Mouse (Mus musculus): Measurements from ENCODE around the gene Mga. TPM values are rescaled to one million over a fixed set of nuclear protein-coding genes. Genes with fewer than 3 reads are reported as not detected.

Mga gene
- 14.7 and 14.9 TPM in 2 replicates for polyA plus RNA-seq (2015; fragmentation: Nextera tagmentation; extraction: Ambion mirVana)

DNA sequence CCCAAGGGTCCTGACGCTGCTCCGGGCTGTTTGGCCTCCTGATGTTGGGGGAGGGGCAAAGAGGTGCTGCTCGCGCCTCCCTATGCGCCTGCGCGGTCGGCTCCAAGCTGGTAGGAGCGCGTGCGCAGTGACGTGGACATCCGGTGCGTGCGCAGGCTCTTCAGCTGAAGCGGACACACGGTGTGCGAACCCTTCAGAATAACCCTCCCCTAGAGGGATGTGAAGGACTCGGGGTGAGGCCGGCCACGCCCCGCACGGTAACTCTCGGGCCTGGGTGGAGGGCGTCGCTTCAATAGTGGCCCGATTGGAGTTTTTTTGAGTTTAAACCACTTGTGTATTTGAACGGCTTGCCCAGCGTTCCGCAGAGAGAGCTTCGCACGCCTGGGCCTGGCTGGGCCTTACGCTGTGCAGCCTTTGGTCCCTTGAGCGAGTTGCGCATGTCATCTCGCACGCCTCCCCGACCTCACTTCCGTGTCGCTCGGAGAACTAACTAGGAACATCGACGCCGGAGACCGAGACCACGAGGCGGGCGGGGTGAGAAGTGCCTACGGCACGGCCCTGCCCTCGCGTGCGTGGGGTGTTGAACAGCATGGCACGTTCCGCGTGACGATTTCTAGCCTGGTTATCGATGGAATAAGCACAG is at the start of gene Mga:
TSS of gene Mga (plus strand) at position 139 of the 643 bp plus-strand sequence.
- Histone ChIP-seq H3K4me2 (ENCODE audit: low read depth, low read length) (peak within 1 kb of the TSS; percentile 72), H3K27me3 (replicated peaks; ENCODE audit: control insufficient read depth, insufficient read depth, low read length) (no peaks in the 10 kb centered on the region), H3K9ac (ENCODE audit: low read depth, low read length) (peak within 1 kb of the TSS; percentile 71), H3K36me3 (ENCODE audit: control insufficient read depth, insufficient read depth, low read length) (no peaks in the 10 kb centered on the region), H3K9me3 (ENCODE audit: control insufficient read depth, low read length) (no peaks in the 10 kb centered on the region), H3K27ac (ENCODE audit: low read length) (peak within 1 kb of the TSS; percentile 95), H3K4me1 (ENCODE audit: control insufficient read depth, insufficient read depth, low read length) (peaks cover 2% of the 10 kb centered on the region; the same call in 1 of the 2 replicates), H3K4me3 (ENCODE audit: low read length) (peak within 1 kb of the TSS; percentile 61)
- ATAC-seq, result peak; percentile 98
- WGBS, result under 1% methylated on average over 58 of the region's 58 CpGs

DNA sequence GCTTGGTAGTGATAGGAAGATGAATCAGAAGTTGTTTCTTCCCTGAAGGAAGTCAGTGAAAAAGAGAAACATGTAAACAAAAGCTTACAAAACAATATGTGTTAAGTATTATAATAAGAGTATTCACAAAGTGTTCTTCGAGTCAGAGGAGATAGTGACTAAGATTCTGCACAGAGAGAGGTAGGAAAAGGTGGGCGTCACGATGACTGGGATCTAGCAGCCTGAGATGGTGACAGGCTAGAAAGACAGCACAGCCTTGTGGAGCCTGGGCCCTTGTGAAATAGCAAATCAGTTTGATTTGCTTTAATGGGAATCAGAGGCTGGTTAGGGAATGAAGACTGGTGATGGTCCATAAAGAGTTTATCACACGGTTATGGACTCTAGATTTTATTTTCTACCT is 43.2 kb upstream of the Mga start:
- Histone ChIP-seq H3K4me2 (ENCODE audit: low read depth, low read length) (no peak overlapping the region), H3K4me1 (ENCODE audit: control insufficient read depth, insufficient read depth, low read length) (no peaks in the 10 kb centered on the region), H3K27ac (ENCODE audit: low read length) (no peak overlapping the region), H3K9ac (ENCODE audit: low read depth, low read length) (no peak overlapping the region), H3K9me3 (ENCODE audit: control insufficient read depth, low read length) (no peaks in the 10 kb centered on the region), H3K36me3 (ENCODE audit: control insufficient read depth, insufficient read depth, low read length) (no peaks in the 10 kb centered on the region), H3K27me3 (replicated peaks; ENCODE audit: control insufficient read depth, insufficient read depth, low read length) (no peaks in the 10 kb centered on the region), H3K4me3 (ENCODE audit: low read length) (no peak overlapping the region)
- 88% methylated on average over 4 of the region's 4 CpGs for WGBS
- no peak for ATAC-seq

DNA sequence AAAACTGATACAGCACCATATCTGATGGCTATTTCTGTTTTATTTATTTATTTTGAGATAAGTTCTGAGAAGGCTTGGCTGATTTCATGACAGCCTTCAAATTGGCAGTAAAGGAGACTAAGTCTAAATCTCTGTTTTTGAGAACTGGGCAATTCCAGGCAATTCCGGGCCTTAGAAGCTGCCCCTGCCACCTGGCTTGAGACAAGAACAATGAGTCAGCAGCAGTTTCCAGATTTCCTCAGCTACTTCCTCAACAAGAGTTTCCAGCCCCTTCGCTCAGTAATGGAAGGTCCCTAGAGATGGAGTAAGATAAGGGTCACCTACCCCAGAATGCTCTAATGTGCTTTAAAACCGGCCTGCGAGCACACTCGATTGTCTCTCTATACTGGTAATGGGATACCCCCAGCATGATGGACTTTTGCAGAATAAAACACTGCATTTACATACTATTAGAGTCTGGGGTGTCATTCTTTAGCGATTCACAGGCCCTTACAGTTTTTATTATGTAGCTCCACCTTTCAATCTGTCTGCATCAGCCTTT is 41.6 kb upstream of the Mga start:
- no peak for ATAC-seq
- Histone ChIP-seq H3K27me3 (replicated peaks; ENCODE audit: control insufficient read depth, insufficient read depth, low read length) (no peaks in the 10 kb centered on the region), H3K36me3 (ENCODE audit: control insufficient read depth, insufficient read depth, low read length) (no peaks in the 10 kb centered on the region), H3K4me2 (ENCODE audit: low read depth, low read length) (no peak overlapping the region), H3K27ac (ENCODE audit: low read length) (no peak overlapping the region), H3K9me3 (ENCODE audit: control insufficient read depth, low read length) (no peaks in the 10 kb centered on the region), H3K4me3 (ENCODE audit: low read length) (no peak overlapping the region), H3K4me1 (ENCODE audit: control insufficient read depth, insufficient read depth, low read length) (no peaks in the 10 kb centered on the region), H3K9ac (ENCODE audit: low read depth, low read length) (no peak overlapping the region)
- 62% methylated on average over 6 of the region's 6 CpGs for WGBS

DNA sequence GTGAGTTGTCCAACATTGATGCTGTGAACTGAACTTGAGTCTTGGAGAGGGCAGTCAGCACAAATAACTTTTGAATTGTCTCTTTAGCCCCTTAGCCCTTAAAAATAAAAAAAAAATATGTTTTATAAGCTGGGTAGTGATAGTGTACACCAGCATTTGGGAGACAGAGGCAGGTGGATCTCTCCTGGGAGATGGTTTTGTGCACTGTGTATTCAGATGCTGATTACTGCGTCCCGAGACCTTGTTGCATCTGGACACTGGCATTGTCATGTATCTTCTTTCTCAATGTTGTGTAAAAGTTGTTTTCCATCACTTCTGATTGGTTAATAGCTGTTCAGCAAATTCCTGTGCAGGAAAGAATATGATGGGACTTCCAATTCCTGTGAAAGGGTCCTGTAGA is 39.7 kb upstream of the Mga start:
- Histone ChIP-seq H3K9ac (ENCODE audit: low read depth, low read length) (no peak overlapping the region), H3K9me3 (ENCODE audit: control insufficient read depth, low read length) (no peaks in the 10 kb centered on the region), H3K27ac (ENCODE audit: low read length) (no peak overlapping the region), H3K4me3 (ENCODE audit: low read length) (no peak overlapping the region), H3K4me1 (ENCODE audit: control insufficient read depth, insufficient read depth, low read length) (no peaks in the 10 kb centered on the region), H3K4me2 (ENCODE audit: low read depth, low read length) (no peak overlapping the region), H3K36me3 (ENCODE audit: control insufficient read depth, insufficient read depth, low read length) (no peaks in the 10 kb centered on the region), H3K27me3 (replicated peaks; ENCODE audit: control insufficient read depth, insufficient read depth, low read length) (no peaks in the 10 kb centered on the region)
- 97% methylated on average over 2 of the region's 2 CpGs for WGBS
- ATAC-seq, result no peak

DNA sequence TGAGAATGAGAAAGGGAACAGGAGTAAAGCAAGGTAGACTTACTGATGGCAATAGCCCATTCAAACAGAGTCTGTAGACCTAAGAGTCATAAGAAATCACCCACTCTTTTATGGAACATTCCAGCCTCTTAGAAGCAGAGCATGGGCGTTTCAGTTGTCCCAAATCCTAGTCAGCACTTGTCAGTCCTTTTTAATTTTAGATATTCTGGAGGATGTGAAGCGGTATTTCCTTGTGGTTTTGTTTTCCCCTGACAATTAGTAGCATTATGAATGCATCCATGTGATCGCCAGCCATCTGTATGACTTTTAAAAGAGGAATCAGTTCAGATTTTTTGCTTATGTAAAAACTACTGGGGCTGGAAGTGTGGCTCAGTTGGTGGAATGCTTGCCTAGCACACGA is 32.5 kb upstream of the Mga start:
- Histone ChIP-seq H3K36me3 (ENCODE audit: control insufficient read depth, insufficient read depth, low read length) (no peaks in the 10 kb centered on the region), H3K9me3 (ENCODE audit: control insufficient read depth, low read length) (no peaks in the 10 kb centered on the region), H3K4me3 (ENCODE audit: low read length) (no peak overlapping the region), H3K27me3 (replicated peaks; ENCODE audit: control insufficient read depth, insufficient read depth, low read length) (no peaks in the 10 kb centered on the region), H3K9ac (ENCODE audit: low read depth, low read length) (no peak overlapping the region), H3K4me1 (ENCODE audit: control insufficient read depth, insufficient read depth, low read length) (no peaks in the 10 kb centered on the region), H3K4me2 (ENCODE audit: low read depth, low read length) (no peak overlapping the region), H3K27ac (ENCODE audit: low read length) (no peak overlapping the region)
- ATAC-seq, result no peak
- 69% methylated on average over 4 of the region's 4 CpGs for WGBS

DNA sequence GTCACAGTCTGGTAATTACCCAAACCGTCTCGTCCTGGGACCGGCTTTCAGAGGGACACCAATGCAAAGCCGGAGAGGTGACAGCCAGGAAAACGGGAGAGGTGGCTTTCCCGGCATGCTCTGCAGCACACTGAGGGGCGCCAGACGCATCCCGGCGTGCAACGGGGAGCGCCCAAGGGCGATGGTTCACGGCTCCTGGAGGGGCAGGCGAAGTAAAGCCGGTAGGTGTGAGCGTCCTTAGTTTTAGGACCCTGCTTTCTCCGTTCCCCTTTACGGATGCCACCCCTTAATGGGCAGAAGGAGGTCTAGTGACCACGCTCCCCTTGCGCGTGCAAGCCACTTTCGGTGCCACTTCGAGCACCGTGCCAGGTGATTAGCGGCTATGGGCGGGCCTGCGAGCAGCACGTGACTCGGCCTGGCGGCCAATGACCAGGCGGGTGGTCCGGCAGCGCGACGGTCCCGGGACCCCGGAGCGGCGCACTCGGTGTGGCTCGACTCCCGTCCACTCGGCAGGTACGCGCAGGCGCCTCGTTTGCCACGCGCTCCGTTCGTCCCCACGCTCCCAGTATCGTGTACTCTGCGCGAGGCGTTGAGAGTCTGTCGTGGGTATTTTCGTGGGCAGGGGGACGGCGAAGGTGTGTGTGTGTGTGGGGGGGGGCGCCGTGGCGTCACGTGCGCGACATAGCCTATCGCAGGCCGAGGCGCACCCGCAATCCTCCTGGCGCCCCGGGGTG is 24.5 kb upstream of the Mga start:
- peaks cover 9% of the 10 kb centered on the region; the same call in 1 of the 2 replicates for H3K4me1 ChIP-seq (ENCODE audit: control insufficient read depth, insufficient read depth, low read length)
- peak overlapping the region; percentile 98 for H3K4me2 ChIP-seq (ENCODE audit: low read depth, low read length)
- H3K9ac ChIP-seq (ENCODE audit: low read depth, low read length), result peak overlapping the region; percentile 73
- H3K27ac ChIP-seq (ENCODE audit: low read length), result peak overlapping the region; percentile 41; the same call in 1 of the 2 replicates
- H3K4me3 ChIP-seq (ENCODE audit: low read length), result peak overlapping the region; percentile 62
- peak; percentile 86 for ATAC-seq
- no peaks in the 10 kb centered on the region for H3K27me3 ChIP-seq (replicated peaks; ENCODE audit: control insufficient read depth, insufficient read depth, low read length)
- no peaks in the 10 kb centered on the region for H3K9me3 ChIP-seq (ENCODE audit: control insufficient read depth, low read length)
- 1% methylated on average over 73 of the region's 73 CpGs for WGBS
- H3K36me3 ChIP-seq (ENCODE audit: control insufficient read depth, insufficient read depth, low read length), result no peaks in the 10 kb centered on the region

DNA sequence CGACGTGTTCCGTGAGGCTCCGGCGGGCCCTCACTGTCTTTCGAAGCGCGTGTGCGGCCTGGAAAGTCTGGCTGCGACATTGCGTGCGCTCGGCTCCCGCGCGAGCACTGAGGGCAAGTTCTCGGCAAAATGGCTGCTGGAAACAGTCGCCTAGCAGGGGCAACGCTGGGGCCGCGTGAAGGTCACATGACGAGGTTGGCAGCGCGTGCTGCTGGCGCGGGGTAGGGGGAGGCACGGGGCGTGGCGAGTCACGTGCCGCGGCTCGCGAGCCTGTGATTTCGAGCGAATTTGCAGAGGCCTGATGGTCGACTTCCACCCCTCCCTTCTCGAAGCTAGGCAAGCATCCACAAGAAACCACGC is 23.9 kb upstream of the Mga start:
- Histone ChIP-seq H3K4me1 (ENCODE audit: control insufficient read depth, insufficient read depth, low read length) (peaks cover 9% of the 10 kb centered on the region; the same call in 1 of the 2 replicates), H3K9ac (ENCODE audit: low read depth, low read length) (peak overlapping the region; percentile 73), H3K27ac (ENCODE audit: low read length) (peak overlapping the region; percentile 41; the same call in 1 of the 2 replicates), H3K4me2 (ENCODE audit: low read depth, low read length) (peak overlapping the region; percentile 98), H3K9me3 (ENCODE audit: control insufficient read depth, low read length) (no peaks in the 10 kb centered on the region), H3K36me3 (ENCODE audit: control insufficient read depth, insufficient read depth, low read length) (no peaks in the 10 kb centered on the region), H3K27me3 (replicated peaks; ENCODE audit: control insufficient read depth, insufficient read depth, low read length) (no peaks in the 10 kb centered on the region), H3K4me3 (ENCODE audit: low read length) (peak overlapping the region; percentile 62)
- WGBS, result under 1% methylated on average over 39 of the region's 39 CpGs
- ATAC-seq, result peak; percentile 85

DNA sequence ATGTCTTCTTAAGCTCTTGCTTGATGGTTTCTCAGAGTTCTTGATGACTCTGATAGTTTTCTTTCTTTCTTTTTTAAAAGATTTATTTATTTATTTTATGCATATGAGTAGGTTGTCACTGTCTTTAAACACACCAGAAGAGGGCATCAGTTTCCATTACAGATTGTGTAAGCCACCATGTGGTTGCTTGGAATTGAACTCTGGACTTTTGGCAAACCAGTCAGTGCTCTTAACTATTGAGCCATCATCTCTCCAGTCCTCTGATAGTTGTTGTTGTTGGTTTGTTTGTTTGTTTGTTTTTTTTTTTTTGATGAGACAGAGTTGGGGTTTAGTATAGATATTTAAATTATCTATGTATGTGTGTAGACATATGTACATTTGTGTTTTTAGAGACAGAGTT is 21.0 kb upstream of the Mga start:
- no peak overlapping the region for H3K4me2 ChIP-seq (ENCODE audit: low read depth, low read length)
- ATAC-seq, result no peak
- H3K36me3 ChIP-seq (ENCODE audit: control insufficient read depth, insufficient read depth, low read length), result no peaks in the 10 kb centered on the region
- no peak overlapping the region for H3K4me3 ChIP-seq (ENCODE audit: low read length)
- H3K27ac ChIP-seq (ENCODE audit: low read length), result no peak overlapping the region
- H3K27me3 ChIP-seq (replicated peaks; ENCODE audit: control insufficient read depth, insufficient read depth, low read length), result no peaks in the 10 kb centered on the region
- H3K4me1 ChIP-seq (ENCODE audit: control insufficient read depth, insufficient read depth, low read length), result peaks cover 9% of the 10 kb centered on the region; the same call in 1 of the 2 replicates
- no peak overlapping the region for H3K9ac ChIP-seq (ENCODE audit: low read depth, low read length)
- H3K9me3 ChIP-seq (ENCODE audit: control insufficient read depth, low read length), result no peaks in the 10 kb centered on the region

DNA sequence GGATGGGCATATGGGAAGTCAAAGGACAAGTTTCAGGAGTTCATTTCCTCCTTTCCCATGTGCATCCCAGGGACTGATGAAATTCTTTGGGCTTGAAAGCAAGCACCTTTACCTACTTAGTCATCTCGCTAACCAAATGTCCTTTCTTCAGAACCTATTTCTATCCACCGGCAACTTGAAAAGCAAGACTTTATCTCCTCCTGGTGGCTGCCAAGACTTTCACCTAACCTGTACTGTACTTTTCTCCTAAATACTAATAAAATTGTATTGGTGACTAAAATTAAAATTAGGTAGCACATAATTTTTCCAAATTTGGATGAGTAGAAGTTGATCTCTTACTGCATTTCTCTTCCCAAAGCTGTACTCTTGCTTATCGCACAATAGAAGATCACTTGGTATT is 9.8 kb upstream of the Mga start:
- H3K36me3 ChIP-seq (ENCODE audit: control insufficient read depth, insufficient read depth, low read length), result no peaks in the 10 kb centered on the region

More for the DNA sequence above, 9.8 kb upstream of the Mga start:
- Histone ChIP-seq H3K4me1 (ENCODE audit: control insufficient read depth, insufficient read depth, low read length) (no peaks in the 10 kb centered on the region), H3K27me3 (replicated peaks; ENCODE audit: control insufficient read depth, insufficient read depth, low read length) (no peaks in the 10 kb centered on the region), H3K9me3 (ENCODE audit: control insufficient read depth, low read length) (no peaks in the 10 kb centered on the region), H3K4me2 (ENCODE audit: low read depth, low read length) (no peak overlapping the region), H3K27ac (ENCODE audit: low read length) (no peak overlapping the region), H3K9ac (ENCODE audit: low read depth, low read length) (no peak overlapping the region), H3K4me3 (ENCODE audit: low read length) (no peak overlapping the region)
- ATAC-seq, result no peak
- WGBS, result 86% methylated on average over 3 of the region's 3 CpGs
